Mouse (Mus musculus) common myeloid progenitor, adult 5-6 weeks (primary cell): ENCODE data around the gene Rpl27a. TPM values are rescaled to one million over a fixed set of nuclear protein-coding genes. Genes with fewer than 3 reads are reported as not detected.

Experiments used
- ATAC-seq: replicated peaks from 2 replicates; pipeline ENCODE4 v1.8.0; 2016; ENCODE audit warnings: low read depth, mild to moderate bottlenecking, moderate TSS enrichment, inconsistent platforms; ENCODE audit not compliant: poor library complexity, severe bottlenecking
- total RNA-seq: library from RNA; stranded (forward); fragments of 200-1000, 187-1606 nt; gene quantifications from 2 replicates; pipeline ENCODE4 v1.2.3, GENCODE M21; 2017

Rpl27a gene
- total RNA-seq, 1 experiment from 2014 or later = 1,056 TPM

DNA sequence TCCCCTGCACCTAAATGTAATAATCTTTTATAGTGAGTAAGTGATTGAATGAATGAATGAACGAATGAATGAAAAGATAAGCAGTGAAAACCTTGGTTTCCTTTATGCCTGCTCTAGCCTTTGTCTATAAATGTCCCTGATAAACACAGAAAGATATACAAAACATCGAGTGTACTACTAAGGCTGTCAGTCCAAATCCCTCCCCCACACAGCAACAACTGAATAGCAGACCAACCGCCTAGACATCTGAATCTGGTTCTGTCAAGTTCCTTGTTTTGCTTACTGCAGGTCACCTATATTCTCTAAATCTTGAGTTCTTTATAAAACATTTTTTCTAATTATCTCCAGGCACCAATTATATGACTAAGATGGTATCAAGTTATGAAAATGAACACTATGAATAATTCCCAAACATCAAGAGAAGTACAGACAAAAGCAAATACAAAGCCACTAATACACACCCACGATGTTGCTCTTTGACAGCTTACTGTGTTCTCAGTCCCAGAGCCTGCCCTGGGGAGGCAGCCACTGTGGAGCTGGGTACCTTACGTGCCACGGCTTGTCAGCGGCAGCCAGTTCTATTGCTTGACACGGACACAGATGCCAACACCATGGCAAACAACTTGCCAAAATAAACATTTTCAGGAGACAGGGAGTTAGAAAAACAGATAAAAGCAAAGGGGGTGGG lies 42.7 kb downstream of the Rpl27a start:
- ATAC-seq = no peak

- ATAC-seq = peak; percentile 52; the same call in 1 of the 2 replicates
Observed at GRCm38 (mm10) chr7:109562154-109562599, 43.2 kb downstream of the Rpl27a start.

- no peak for ATAC-seq
Observed at GRCm38 (mm10) chr7:109562676-109563075, 43.7 kb downstream of the Rpl27a start.

- no peak for ATAC-seq
Observed at GRCm38 (mm10) chr7:109563775-109564362, 44.9 kb downstream of the Rpl27a start.

GRCm38 (mm10) chr7:109566327-109566726 lies 47.4 kb downstream of the Rpl27a start:
- ATAC-seq = no peak

DNA sequence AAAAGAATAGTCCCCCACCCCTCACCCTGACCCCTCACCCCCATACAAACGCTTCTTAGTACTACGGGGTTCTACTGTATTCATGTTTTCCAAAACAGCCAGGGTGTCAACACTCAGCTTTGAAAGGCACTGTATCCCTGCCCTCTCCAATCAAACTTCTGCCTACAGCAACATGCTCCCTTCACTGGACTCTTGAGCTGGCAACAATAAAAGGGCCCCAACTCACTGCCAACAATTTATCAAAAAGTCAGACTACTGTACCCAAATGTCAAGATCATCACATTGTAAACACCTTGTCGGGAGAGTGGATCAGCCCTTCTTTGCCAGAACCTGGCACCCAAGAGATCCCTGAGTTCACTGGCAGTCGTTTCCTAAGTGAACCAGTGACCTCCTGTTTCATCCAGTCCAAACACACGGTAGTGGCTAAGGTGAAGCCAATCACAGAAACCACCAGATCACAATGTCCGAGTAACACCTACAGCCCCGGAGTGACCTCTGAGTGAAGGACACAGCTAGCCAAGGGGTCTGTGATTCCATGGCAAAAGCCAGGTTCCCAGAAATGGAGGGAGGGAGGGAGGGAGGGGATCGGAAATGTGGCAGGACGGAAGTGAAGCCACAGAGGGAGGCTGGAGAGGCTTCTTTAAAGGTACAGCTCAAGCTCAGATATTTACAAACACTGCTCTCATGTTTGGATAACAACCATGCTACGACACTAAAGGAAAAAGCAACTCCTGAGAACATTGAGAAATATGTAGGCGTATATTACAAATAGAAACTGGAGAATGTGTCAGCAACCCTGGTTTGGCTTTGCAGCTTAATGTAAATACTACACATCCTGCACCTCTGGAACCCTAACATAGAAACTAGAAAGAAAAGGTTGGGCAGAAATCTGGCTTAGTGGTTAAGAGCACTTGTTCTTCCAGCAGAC lies 48.2 kb downstream of the Rpl27a start:
- no peak for ATAC-seq

DNA sequence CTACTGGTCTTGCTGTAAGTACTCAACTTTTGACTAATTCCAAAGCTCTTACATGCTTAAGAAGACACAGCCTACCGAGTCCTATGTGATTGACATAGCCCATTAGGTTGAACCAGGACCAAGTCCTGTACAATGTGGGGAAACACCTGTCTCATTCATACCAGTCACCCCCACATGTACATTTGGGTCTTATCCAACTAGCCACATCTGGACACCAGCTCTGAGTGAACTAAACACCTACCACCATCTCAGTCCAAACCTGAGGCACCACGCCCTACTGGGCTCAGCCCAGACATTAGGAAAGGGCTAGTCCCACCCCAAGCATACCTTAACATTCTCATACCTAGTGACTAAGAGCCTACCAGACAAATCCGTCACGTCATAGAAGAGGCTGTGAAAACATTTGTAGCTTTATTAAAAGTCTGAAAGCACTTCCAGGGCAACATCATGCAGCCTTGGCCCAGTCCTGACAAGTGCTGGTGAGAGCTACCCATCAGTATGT lies 49.5 kb downstream of the Rpl27a start:
- no peak for ATAC-seq

Other genes with a start within 250 kb of the Rpl27a start
- gene Stk33, start 80.1 kb upstream of the Rpl27a start, total RNA-seq = not detected in 2 replicates
- gene Trim66, start 11.0 kb upstream of the Rpl27a start, total RNA-seq = 0.05 and 0.09 TPM in 2 replicates
- 5.6 and 11.7 TPM in 2 replicates for gene St5, start 184.5 kb downstream of the Rpl27a start, total RNA-seq
- gene Akip1, start 184.5 kb downstream of the Rpl27a start, total RNA-seq = 29.0 and 61.0 TPM in 2 replicates
- gene BC051019, start 204.7 kb downstream of the Rpl27a start, total RNA-seq = not detected in 2 replicates
- not detected in 2 replicates for gene Ascl3, start 212.6 kb downstream of the Rpl27a start, total RNA-seq
- 11.0 and 21.5 TPM in 2 replicates for gene Tmem9b, start 233.7 kb downstream of the Rpl27a start, total RNA-seq